Mouse (Mus musculus): ENCODE measurements at regions not wholly inside any gene's neighbourhood (a gene's known extent, or its start where the extent isn't known, plus 50 kb on each side); places are given as distances from the start of the nearest gene placed in this dataset.

DNA sequence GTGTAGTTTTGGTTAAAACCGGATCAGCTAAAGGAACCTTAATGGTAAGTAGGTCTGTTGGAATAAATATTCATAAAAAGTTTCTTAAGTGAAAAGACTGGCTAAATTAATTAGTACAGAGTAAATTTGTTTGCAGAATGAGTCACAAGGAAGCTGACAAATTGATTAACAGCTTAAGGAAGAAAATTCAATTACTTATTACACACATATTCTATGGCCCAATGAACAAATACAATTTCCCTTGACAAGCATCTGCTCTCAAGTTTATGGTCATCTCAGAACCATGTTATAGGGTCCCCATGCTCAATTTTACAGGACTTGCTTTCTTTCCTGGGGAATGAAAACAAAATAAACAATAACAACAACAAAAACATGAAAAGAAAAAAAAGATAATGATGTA is 231.4 kb upstream of the Frg1 start:
- no peak for ATAC-seq (replicated peaks in 1 of 2; ENCODE audit: insufficient read depth in 1 of 2, low FRiP score in 2 of 2, low TSS enrichment in 1 of 2, low read depth in 1 of 2, poor library complexity in 2 of 2, severe bottlenecking in 2 of 2)

DNA sequence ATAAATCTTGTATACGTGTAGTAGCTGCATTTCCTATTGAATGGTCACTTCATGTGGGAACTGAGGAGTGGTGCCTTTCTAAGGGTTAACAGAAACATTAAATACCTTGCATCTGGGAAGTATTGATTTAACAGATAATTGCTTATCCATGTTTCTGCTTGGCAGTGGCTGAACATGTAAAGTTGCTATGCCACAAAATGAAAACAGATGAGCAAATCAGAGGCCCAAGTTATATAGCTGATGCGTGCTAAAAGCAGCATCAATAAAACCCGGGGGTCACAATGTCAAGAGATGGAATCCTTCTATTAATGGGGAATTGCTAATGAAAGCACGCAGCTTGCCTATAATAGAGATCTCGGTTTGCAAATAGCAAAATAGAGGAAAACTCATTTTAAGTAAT is 227.8 kb upstream of the Frg1 start:
- no peak for ATAC-seq (replicated peaks in 1 of 2; ENCODE audit: insufficient read depth in 1 of 2, low FRiP score in 2 of 2, low TSS enrichment in 1 of 2, low read depth in 1 of 2, poor library complexity in 2 of 2, severe bottlenecking in 2 of 2)

DNA sequence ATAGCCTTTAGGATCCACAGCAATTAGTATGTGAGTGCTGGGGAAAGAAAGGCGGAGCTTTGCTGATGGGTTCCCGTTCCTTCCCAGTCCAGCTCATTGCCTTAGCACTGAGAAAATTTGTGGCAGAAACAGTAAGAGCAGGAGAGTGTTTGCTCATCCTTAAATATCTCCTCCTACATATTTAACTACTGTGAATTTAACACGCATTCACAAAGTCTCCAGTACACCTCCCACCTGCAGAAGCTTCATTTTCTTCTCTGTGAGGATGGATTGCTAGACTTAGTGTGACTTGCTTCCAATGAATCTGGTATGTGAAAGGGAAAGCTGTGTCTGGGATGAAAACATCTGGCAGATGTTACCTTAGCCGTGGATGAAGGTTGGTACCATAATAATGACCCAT is 207.0 kb upstream of the Frg1 start:
- ATAC-seq (replicated peaks in 1 of 2; ENCODE audit: insufficient read depth in 1 of 2, low FRiP score in 2 of 2, low TSS enrichment in 1 of 2, low read depth in 1 of 2, poor library complexity in 2 of 2, severe bottlenecking in 2 of 2), result no peak

DNA sequence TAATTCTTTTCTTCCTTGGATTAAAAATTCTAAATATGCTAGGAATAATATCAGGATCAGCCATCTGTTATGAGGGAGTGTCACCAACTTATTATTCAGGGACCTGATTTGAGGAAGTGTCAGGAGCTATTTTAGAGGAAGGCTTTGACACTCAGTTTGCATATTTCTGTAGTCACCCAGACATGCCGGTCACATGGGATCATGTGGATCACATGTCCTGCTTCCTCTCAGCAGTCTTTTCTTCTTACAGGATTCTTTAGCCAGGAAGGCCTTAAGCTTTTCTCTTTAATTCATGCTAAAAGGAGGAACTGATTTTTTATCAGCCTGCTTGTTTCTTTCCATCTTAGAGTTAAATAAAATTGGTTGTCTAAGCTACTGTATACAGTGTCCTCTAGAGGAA is 183.4 kb upstream of the Frg1 start:
- ATAC-seq (replicated peaks in 1 of 2; ENCODE audit: insufficient read depth in 1 of 2, low FRiP score in 2 of 2, low TSS enrichment in 1 of 2, low read depth in 1 of 2, poor library complexity in 2 of 2, severe bottlenecking in 2 of 2), result no peak

DNA sequence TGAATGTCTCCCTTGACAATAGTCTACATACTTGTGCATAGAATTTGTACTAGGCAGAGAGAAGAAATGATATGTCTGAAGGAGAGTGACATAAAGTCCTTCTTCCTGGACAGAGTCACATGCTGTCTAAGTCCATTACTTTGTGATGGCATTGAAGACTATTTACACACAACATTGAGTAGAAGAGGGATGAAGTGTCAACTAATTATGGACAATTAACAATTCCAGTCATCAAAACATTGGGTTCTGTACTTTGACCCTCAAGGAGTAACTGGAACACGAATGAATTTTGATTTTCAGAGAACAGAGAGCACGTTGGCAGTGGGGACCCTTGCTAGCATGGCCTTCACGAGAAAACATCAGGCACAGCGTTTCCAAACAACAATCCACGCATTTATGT is 177.6 kb upstream of the Frg1 start:
- no peak for ATAC-seq (replicated peaks in 1 of 2; ENCODE audit: insufficient read depth in 1 of 2, low FRiP score in 2 of 2, low TSS enrichment in 1 of 2, low read depth in 1 of 2, poor library complexity in 2 of 2, severe bottlenecking in 2 of 2)

DNA sequence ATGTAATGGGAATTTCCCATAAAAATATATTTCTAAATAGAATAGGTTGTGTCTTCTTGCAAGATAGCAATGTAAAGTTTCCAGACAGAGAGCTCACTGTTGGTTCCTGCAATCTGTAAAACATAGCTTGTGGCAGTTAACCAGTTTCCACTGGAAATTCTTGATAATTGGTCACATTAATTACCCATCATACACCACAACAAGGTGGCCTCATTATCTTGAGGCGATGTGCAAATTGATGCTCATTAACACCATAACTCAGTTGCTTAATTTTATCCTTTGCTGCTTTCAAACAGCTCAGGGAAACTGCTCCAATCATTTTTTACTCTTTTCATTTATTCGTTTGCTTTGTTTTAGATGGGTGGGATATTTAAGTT is 176.8 kb upstream of the Frg1 start:
- no peak for ATAC-seq (replicated peaks in 1 of 2; ENCODE audit: insufficient read depth in 1 of 2, low FRiP score in 2 of 2, low TSS enrichment in 1 of 2, low read depth in 1 of 2, poor library complexity in 2 of 2, severe bottlenecking in 2 of 2)

DNA sequence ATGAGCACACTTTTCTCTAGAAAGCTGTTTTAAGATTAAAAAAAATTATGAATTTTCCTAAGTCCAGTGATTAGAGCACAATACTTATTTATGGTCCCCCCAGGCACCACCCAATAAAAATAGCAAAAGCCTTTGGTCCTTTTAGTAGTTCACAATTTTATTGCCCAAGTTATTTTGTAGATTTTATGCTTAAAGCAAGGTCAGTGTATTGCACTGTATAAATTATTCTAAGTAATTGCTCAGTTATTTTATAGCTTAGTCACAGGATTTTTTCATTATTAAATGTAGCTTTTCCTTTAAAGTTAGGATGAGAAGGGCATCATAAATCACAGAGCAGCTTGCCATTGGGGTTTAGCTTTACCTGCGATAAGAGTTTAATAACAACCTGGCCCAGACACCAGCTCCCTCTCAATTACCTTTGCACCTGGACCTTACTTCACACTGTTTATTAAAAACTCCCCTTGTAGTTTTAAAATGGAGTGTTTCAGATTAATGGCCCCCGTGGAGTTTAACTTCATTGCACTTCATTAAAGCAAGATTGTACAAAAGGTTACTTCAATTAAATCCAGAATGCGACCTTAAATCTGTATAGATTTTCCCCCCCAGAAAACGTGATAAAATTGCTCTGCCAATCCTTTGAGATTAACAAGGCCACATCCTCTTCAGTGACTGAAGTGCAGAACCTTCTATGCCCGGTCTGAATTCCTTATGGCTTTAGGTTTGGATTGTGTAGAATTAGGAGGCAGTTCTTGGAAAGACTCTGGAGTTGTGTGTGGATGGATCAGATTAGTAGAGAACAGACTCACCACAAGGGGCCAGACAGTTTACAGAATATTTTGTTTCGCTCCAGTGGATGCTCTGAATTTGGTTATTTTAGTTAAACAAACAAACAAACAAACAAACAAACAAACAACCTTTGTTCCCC is 176.1 kb upstream of the Frg1 start:
- ATAC-seq (replicated peaks in 1 of 2; ENCODE audit: insufficient read depth in 1 of 2, low FRiP score in 2 of 2, low TSS enrichment in 1 of 2, low read depth in 1 of 2, poor library complexity in 2 of 2, severe bottlenecking in 2 of 2), result no peak

DNA sequence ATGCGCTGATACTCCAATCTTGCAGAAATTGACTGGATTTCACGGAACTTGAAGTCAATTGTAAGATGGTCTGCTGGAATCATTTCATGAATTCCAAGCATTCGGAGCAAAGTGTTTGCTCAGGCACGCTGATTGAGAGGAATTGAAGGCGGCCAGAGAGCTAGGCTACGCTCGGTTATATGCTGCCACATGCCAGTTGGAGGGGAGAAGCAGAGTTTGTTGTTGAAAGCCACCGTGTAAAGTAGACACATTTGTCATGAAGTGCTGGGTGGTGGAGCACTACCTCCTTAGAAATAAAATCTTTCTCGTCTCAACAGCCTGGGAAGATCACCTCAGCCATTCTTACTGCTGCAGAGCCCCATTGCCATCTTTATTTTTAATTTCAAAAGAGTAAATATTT is 175.3 kb upstream of the Frg1 start:
- ATAC-seq (replicated peaks in 1 of 2; ENCODE audit: insufficient read depth in 1 of 2, low FRiP score in 2 of 2, low TSS enrichment in 1 of 2, low read depth in 1 of 2, poor library complexity in 2 of 2, severe bottlenecking in 2 of 2), result no peak

DNA sequence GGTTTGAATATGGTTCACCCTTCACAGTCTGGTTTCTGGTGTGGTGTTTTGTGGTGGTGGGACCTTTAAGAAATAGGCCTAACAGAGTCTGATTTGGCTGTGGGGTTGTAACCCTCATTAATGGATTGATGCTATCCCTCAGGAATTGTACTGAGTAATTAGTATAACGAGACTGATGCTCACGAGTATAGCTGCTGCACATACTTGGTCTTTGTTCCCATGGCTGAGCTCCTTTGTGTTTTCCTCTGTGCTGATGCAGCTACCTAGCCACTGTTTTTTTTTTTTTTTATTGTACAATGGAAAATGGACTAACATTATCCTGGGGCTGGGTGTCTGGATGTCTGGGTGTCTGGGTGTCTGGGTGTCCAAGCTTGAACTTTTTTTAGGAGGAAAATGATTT is 171.3 kb upstream of the Frg1 start:
- ATAC-seq (replicated peaks in 1 of 2; ENCODE audit: insufficient read depth in 1 of 2, low FRiP score in 2 of 2, low TSS enrichment in 1 of 2, low read depth in 1 of 2, poor library complexity in 2 of 2, severe bottlenecking in 2 of 2), result no peak

DNA sequence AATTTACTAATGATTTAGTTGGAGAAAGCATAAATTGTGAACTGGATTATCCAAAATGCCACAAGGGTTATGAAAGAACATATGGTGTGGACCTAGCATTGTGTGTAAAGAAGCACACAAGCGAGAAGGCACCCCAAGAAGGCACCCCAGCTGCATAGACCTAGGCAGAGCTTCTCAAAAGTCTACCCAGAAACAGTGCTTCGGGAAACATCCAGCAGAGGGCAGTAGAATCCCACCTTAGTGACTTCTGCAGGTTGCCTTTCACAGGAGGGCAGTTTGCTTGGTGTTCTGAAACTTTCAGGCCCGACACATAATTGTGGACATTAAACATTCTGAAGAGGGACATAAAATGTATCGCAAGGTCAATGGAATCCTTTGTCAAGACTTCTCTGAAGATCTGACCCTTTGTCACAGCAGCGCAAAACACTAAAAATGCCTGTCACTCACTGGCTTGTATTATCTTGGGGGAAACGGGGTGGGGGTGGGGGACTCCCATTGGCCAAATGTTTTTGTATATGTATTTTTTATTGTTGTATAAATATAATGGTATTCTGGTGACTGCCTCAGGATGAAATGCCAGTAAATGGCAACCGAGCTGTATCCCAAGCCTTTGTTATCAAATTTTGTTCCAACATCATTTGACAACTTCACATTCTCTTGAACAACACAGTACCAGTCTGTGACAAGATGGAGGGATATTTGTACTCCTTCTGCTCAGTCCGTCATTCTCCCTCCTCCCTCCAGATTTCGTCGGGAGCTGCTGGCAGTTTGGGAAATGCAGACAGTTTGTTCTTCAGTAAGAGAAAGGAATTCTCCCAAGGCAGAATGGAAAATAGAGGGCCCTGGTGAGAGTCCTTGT is 156.4 kb upstream of the Frg1 start:
- peak; percentile 62 to 71; a peak in 3 of 4 replicates for ATAC-seq (replicated peaks in 1 of 2; ENCODE audit: insufficient read depth in 1 of 2, low FRiP score in 2 of 2, low TSS enrichment in 1 of 2, low read depth in 1 of 2, poor library complexity in 2 of 2, severe bottlenecking in 2 of 2)

DNA sequence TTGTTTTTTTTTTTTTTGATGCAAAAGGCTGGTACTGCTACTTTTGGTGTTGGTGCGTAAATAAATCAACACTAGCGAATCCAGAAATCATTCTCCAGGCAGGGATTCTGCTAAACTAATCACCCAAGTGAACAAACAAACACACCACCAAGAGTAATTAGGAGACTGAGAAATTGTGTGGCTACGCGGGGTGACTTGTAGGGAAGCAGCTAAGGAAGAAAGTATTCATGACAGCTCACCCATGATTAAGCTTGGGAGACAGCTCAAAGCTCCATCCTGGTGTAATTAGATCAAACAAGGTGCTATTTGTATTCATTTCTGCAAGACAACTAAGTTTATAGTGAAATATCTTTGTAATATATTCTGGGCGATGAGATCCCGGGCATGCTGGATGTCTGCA is 153.7 kb upstream of the Frg1 start:
- ATAC-seq (replicated peaks in 1 of 2; ENCODE audit: insufficient read depth in 1 of 2, low FRiP score in 2 of 2, low TSS enrichment in 1 of 2, low read depth in 1 of 2, poor library complexity in 2 of 2, severe bottlenecking in 2 of 2), result no peak

DNA sequence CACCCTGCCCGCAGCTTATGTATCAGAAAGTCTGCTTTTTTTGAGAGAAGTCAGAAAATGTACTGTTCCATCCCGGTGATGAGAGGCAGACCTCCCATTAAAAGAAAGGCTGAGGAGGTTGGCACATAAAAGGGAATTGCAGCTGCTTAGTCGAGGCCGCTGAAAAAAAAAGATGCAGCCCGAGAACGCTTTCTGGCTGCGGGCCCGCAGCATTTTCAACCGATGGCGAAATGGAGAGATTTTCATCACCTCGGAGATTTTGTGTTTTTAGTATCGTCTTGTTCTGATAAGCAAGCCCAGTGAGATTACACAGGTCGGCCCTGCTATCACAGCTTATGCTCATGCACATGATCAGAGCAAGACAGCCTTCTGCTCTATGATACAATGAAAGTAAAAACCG is 145.1 kb upstream of the Frg1 start:
- no peak for ATAC-seq (replicated peaks in 1 of 2; ENCODE audit: insufficient read depth in 1 of 2, low FRiP score in 2 of 2, low TSS enrichment in 1 of 2, low read depth in 1 of 2, poor library complexity in 2 of 2, severe bottlenecking in 2 of 2)

DNA sequence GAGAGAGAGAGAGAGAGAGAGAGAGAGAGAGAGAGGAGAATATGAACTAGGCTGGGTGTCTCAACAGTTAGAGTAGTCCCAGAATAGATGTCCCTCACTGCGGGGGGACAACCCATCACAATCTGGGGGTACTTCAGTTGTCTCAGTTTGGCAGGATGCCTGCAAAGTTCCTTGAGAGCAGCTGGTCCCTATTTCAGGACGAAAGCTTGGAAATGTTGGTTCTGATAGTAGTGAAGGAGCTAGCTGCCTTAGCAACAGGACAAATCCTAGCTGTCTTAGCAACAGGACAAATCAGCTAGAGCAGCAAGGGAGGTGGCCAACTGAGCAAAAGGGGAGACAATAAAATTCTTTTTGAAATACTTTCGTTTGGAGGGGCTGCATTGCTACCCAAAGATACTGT is 139.9 kb upstream of the Frg1 start:
- no peak for ATAC-seq (replicated peaks in 1 of 2; ENCODE audit: insufficient read depth in 1 of 2, low FRiP score in 2 of 2, low TSS enrichment in 1 of 2, low read depth in 1 of 2, poor library complexity in 2 of 2, severe bottlenecking in 2 of 2)

DNA sequence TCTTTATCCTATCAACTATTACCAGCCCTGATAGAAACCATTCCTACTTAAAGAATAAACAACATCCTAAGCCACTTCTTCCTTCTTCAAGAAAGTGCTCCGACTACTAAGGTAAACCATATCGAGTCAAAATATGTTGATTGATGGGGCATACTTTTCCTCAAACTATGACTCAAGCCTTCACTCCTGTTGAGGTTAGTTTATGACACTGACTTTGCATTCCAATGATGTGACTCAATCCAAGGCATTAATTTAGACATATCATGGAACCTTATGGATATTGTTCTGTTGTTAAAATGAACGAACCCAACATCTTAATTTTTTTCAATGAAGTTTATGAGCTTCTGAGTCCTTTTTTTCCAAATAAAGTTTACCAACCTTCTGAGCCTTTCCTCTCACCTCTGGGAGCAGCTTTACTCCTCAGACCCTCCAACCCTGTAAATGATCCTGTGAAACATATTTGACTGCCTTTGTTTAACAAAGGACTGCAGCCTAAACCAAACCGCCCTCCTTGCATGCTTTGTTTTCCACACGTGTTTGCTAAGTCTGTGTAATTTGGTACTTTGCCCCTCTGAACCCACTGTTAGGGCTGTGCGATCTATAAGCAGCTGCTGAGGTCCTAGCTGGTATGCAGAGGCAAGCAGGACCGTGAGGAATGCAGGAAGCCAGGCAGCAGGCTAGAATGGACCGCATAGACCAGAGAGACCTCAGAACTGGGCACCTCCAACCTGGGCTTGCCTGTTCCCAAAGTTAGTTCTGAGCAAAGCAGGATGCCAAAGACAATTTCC is 136.1 kb upstream of the Frg1 start:
- no peak for ATAC-seq (replicated peaks in 1 of 2; ENCODE audit: insufficient read depth in 1 of 2, low FRiP score in 2 of 2, low TSS enrichment in 1 of 2, low read depth in 1 of 2, poor library complexity in 2 of 2, severe bottlenecking in 2 of 2)

DNA sequence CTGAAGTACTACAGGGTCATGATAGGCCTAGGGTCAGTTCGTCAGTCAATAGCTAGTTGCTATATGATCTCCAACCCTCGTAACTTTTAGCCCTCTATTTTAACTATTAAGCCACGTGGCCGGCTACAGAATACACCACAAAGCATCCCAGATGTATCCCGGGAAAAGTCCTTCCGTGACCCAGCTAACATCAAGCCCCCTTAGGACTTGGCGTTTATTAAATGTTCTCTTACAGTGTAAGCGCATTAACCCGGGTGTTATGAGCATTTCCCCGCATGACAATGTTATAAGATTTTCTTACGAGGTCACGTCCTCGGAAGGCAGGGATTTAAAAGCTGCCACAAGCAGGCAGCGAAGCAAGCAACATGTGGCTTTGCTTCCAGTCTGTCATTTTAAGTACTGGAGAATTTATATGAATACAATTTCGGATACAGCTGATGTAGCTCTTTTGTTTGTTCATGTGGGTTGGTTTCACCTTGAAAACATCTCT is 135.1 kb upstream of the Frg1 start:
- no peak for ATAC-seq (replicated peaks in 1 of 2; ENCODE audit: insufficient read depth in 1 of 2, low FRiP score in 2 of 2, low TSS enrichment in 1 of 2, low read depth in 1 of 2, poor library complexity in 2 of 2, severe bottlenecking in 2 of 2)

DNA sequence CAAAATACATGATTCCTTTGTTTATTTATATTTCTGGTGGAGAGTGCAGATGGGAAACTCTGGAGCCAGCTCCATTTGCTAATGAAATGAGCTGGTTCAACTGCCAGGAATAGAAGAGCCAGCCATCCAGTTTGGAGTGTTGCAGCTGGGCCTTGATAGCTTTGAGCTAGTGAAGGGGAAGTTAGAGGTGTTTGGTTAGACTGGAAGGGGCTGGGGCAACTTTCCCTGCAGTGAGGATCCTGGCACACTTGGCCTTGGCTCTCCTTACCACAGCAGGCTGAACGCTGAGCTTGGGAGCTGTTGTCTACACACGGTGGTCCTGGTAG is 133.2 kb upstream of the Frg1 start:
- no peak for ATAC-seq (replicated peaks in 1 of 2; ENCODE audit: insufficient read depth in 1 of 2, low FRiP score in 2 of 2, low TSS enrichment in 1 of 2, low read depth in 1 of 2, poor library complexity in 2 of 2, severe bottlenecking in 2 of 2)

DNA sequence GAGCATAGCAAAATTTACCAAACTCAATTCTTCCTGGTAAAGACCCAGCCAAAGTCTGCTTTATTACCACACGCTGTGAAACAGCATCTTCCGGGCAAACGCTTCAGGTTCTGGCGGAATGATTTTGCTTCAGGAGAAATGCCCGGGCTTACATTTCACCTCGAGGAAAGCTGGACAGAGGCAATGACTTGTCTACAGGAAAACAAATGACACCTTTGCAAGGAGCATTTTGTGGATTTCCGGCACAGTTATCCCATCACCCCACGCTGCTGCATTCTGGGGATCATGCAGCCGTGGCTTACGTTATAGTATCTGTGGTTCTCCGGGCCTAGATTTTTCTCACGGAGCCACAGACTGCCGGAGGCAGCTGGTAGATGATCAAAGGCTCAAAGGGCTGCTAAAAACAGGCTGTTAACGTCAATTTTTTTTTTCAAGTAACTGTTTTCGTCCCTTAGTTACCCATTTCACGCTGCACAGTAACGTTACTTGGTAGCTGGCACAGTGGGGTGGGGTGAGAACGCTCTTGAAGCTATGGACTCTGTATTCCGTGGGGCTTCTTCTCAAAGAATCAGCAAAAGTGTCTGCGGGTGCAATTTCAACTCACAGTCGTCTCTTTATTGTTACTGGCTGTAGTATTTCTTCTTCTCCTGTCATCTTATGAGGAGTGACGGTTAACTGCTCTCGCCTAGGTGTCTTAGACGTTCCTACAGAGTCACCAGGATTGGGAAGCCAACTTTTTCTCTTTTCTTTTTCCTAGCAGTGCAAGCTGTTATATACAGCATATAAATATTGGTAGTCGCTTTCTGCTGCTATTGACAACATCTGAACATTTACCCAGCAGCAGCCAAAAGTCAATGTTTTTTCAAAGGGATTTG is 132.6 kb upstream of the Frg1 start:
- no peak for ATAC-seq (replicated peaks in 1 of 2; ENCODE audit: insufficient read depth in 1 of 2, low FRiP score in 2 of 2, low TSS enrichment in 1 of 2, low read depth in 1 of 2, poor library complexity in 2 of 2, severe bottlenecking in 2 of 2)
